Mouse (Mus musculus): ENCODE data around the gene Lce1m.

GRCm38 (mm10) chr3:93014871-93015270, 4.0 kb downstream of the Lce1m start:
- TF ChIP-seq CTCF (IDR thresholded peaks at IDR 0.05; ENCODE audit: low read depth, low read length) (no peak), POLR2A (IDR thresholded peaks at IDR 0.05; ENCODE audit: extremely low read depth, insufficient read depth, low read length) (no peak)

Data from liver, adult 2 months (tissue).